Mouse (Mus musculus): ENCODE measurements at regions not wholly inside any gene's neighbourhood (a gene's known extent, or its start where the extent isn't known, plus 50 kb on each side); places are given as distances from the start of the nearest gene placed in this dataset.

DNA sequence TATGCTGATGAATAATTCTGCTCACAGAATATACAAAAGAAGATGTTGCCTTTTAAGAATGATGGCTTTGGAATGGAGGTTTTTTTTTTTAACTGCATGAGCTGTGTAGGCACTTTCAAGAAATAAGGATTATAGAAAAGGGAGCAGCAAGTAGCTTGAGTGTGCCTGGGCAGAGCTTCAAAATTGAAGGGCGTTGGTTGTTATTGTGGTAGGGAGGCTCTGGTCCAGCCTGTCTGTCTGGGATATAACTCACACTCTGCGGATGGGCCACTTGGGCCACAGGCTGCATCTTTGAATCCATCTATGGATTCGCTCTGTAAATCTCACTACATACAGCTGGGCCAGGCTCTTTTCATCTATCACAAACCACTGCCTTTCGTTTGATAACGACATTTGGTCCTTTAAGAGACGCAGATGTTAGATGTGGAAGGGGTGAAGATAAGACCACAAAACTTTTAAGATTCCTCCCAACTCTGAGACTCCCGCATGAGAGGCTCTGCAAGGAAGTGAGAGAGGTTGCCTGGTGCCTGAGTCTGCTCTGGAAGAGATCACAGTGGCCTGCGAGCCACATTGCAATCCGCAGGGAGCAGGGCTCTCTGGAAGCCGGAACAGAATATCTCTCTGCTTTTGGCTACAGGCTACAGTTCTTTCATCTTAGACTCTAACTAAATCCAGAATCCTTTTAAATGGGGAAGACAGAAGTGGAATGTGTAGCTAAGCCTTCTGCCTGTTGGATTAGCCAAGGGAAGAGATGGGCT lies 286.6 kb upstream of the Npvf start:
- TF ChIP-seq CTCF (IDR thresholded peaks at IDR 0.05) (no peak), EP300 (IDR thresholded peaks at IDR 0.05) (no peak)

Data from lung, postnatal 0 days (tissue).